Mouse (Mus musculus) E14TG2a.4 (cell line): ENCODE results near the gene Ebf1.

Experiments used
- H3K27me3 ChIP-seq: 2 replicates; pipeline ENCODE4 v1.6.1; 2014; ENCODE audit warnings: low read length, control low read depth; ENCODE audit not compliant: insufficient read depth
- H3K36me3 ChIP-seq: 2 replicates; pipeline ENCODE4 v1.6.1; 2014; ENCODE audit warnings: low read length, control low read depth; ENCODE audit not compliant: insufficient read depth
- H3K4me1 ChIP-seq: replicated peaks from 2 replicates; pipeline ENCODE4 v1.6.1; 2014; ENCODE audit warnings: low read depth, low read length, control low read depth
- H3K4me3 ChIP-seq: replicated peaks from 2 replicates; pipeline ENCODE4 v1.5.1; 2014; ENCODE audit warnings: mild to moderate bottlenecking, low read length
- H3K9me3 ChIP-seq: 2 replicates; pipeline ENCODE4 v1.6.1; 2014; ENCODE audit warnings: low read length, control low read depth
- CTCF ChIP-seq: conservative IDR thresholded peaks from 2 replicates; pipeline ENCODE4 v1.5.1; 2014; ENCODE audit warnings: low read length
- NANOG ChIP-seq: IDR thresholded peaks from 2 replicates; pipeline ENCODE4 v1.6.1; 2014; ENCODE audit warnings: borderline replicate concordance, low read length, mixed read lengths
- POU5F1 ChIP-seq: IDR thresholded peaks from 2 replicates; pipeline ENCODE4 v1.6.1; 2014; ENCODE audit warnings: low read length, borderline replicate concordance

Ebf1 gene

DNA sequence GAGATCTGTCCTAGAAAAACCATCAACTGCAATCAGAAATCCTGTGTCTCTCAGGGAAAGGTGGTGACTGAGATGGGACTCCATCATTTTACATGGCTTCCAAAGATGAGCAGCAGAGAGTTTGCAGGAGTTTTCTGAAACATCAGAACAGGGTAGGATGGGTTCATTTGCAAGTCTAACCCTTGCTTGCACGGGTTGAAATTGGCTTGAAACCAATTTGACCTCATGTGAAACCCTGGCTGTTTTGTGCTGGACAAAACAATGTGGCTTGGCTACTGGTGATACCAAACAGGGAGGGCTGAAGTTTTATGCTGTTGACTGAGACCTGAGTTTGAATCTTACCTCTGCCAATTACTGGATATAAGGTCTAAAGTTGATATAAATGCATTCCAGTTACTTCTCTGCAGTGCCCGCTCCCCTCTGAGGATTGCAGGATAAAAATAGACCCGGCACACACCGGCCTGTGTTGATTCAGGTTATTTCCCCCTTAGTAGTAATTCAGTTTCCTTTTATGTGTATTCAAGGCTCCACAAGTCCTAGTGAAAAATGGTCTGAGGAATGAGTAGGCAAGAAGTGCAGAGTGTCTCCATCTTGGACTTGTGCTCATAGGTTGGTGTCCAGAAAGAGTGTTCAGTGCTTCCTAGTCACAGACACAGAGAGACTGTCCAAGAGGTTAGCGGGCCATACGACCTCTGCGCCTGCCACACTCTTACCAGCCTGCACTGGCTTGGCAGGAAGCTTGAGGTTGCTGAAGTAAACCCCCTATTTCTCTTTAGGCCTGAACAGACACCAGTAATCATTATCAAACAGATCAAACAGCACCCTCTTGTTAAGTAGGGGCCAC lies 147.1 kb downstream of the Ebf1 start:
- TF ChIP-seq POU5F1 (no peak), NANOG (no peak), CTCF (no peak)

DNA sequence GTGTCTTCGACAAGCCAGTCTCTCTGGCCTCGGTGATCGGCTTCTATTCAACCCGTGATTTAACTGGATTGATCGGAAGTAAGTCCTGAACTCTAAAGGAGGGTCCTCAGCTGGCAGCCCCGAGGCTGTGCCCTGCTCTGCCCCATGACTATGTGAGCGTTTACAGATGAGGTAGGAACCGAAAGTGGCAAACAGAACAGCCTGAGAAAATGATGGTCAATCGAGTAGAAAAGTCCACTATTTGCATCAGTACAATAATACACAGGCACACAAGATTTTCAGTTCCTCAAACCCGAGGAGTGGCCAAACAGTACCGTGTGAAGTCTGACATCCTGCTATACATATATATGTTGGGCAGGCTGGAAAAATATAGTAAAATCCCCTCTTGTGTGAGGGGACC lies 147.9 kb downstream of the Ebf1 start:
- no peaks in the 10 kb centered on the region for H3K9me3 ChIP-seq
- TF ChIP-seq NANOG (no peak), POU5F1 (no peak), CTCF (no peak)
- no peaks in the 10 kb centered on the region for H3K27me3 ChIP-seq
- 0 out of 2 replicates have a peak overlapping the region, but pooled peaks have one; percentile 0 for H3K4me3 ChIP-seq
- H3K4me1 ChIP-seq: peaks cover 90% of the 10 kb centered on the region
- H3K36me3 ChIP-seq: no peaks in the 10 kb centered on the region

More for the DNA sequence above, 147.1 kb downstream of the Ebf1 start:
- Histone ChIP-seq H3K4me3 (0 out of 2 replicates have a peak overlapping the region, but pooled peaks have one; percentile 0), H3K4me1 (peaks cover 92% of the 10 kb centered on the region), H3K9me3 (no peaks in the 10 kb centered on the region), H3K36me3 (no peaks in the 10 kb centered on the region), H3K27me3 (no peaks in the 10 kb centered on the region)

DNA sequence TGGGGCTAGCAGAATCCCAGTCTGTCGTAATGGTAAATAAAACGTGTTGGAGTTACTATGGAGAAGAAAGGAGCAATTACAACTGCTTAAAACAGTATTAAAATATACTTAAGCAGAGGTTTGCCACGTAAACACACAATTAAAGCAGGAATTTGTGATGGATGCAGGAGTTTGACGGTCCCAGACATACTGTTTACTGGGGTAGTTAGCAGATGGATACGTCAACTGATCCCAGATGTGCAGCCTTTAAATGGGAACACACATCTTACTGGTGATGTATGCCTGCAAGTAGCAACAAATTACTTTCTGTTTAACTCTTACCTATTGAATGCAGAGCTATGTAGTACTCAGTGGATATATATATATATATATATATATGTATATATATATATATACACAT lies 149.1 kb downstream of the Ebf1 start:
- no peaks in the 10 kb centered on the region for H3K9me3 ChIP-seq
- H3K4me1 ChIP-seq: peaks cover 90% of the 10 kb centered on the region
- no peaks in the 10 kb centered on the region for H3K36me3 ChIP-seq
- H3K4me3 ChIP-seq: no peak overlapping the region
- no peaks in the 10 kb centered on the region for H3K27me3 ChIP-seq
- TF ChIP-seq NANOG (no peak), POU5F1 (no peak), CTCF (no peak)

DNA sequence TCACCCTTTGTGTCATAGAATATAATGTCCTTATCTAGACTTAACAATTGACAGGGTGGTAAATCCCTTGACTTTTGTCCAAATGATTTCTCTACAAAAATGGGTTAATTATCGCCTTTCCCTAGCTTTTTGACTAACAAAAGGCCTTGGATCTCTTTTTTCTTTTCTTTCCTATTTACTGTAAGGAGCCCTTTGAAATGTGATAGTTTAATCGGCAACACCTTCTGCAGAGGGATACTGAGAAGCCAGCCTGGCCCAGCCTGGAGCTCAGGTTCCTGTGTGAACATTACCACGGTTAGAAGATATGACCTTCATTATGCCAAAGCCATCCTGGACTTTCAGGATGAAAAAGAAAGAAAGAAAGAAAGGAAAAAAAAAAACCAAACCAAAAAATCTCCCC lies 150.2 kb downstream of the Ebf1 start:
- Histone ChIP-seq H3K4me1 (peaks cover 82% of the 10 kb centered on the region), H3K36me3 (no peaks in the 10 kb centered on the region)
- TF ChIP-seq NANOG (peak; percentile 78), CTCF (no peak)

DNA sequence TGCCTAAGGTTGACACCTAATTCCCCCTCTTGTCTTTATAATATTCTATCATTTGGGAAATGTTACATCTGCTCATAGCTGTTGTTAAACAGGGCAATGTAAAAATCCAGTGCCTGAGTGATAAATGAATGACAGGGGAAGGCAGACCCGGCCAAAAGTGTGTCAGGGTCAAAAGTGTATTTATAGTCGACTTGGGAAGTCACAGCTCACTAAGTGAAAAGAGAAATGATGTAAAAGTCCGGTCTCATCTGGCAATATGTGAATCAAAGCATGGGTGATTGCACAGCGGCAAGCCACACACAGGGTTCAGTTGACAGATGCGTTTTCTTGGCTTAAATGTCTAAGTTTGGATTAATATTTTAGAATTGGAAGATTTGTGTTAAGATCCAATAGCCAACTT lies 151.2 kb downstream of the Ebf1 start:
- no peaks in the 10 kb centered on the region; the same call in 1 of the 2 replicates for H3K27me3 ChIP-seq
- no peak overlapping the region for H3K4me3 ChIP-seq
- H3K4me1 ChIP-seq: peaks cover 72% of the 10 kb centered on the region
- H3K9me3 ChIP-seq: no peaks in the 10 kb centered on the region
- no peaks in the 10 kb centered on the region for H3K36me3 ChIP-seq
- no peak for TF ChIP-seq NANOG
- no peak for TF ChIP-seq CTCF
- no peak for TF ChIP-seq POU5F1

More for the DNA sequence above, 150.2 kb downstream of the Ebf1 start:
- no peaks in the 10 kb centered on the region for H3K27me3 ChIP-seq
- H3K4me3 ChIP-seq: no peak overlapping the region
- no peaks in the 10 kb centered on the region for H3K9me3 ChIP-seq

DNA sequence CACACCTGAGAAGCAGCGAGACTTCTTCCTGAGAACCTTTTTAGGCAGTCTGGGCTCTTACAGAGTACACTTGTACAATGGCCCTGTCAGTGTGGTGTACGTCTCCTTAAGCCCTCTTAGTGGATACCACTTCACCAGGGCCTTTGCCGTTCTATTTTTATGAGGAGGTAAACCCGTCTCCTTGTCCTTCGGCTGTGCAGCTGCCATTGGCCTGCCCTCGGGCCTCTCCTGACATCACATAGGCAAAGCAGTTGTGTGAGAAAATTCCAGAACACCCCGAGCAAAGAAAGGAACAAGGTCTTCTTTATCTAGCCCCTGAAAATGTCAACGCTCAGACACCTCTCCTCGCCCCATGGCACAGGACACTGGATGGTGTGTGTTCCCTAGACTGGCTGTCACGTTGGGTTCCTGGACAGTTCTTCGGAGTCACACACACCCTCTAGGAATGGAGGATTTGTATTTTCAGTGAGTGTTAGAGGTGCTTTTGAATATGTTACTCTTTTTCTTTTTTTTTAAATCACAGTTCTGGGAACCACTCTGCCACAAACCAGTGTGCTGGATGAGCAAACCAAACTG lies 154.0 kb downstream of the Ebf1 start:
- Histone ChIP-seq H3K36me3 (no peaks in the 10 kb centered on the region), H3K9me3 (no peaks in the 10 kb centered on the region), H3K27me3 (no peaks in the 10 kb centered on the region; the same call in 1 of the 2 replicates), H3K4me1 (peaks cover 45% of the 10 kb centered on the region), H3K4me3 (no peak overlapping the region)
- TF ChIP-seq CTCF (no peak), NANOG (no peak), POU5F1 (no peak)

DNA sequence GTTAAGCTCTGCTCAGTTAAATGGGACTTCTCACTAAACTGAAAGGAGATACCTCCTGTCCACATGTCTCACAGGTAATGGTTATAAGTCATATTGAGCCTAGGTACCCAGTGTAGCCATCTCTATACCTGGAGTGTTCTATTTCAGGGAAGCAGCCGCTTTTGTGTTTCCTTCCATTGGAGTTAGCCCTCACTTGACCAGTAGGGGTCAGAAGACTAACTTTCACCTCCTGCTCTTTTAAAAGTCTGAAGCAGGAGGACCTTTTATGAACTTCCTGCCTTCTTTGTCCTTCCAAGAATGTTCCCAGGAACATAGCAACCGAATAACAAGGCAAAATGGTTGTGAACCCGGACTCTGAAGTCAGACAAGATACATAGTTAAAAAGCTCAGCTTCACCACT lies 157.3 kb downstream of the Ebf1 start:
- TF ChIP-seq NANOG (no peak), POU5F1 (no peak), CTCF (peak; percentile 59)
- Histone ChIP-seq H3K4me3 (no peak overlapping the region), H3K4me1 (peaks cover 27% of the 10 kb centered on the region), H3K9me3 (no peaks in the 10 kb centered on the region), H3K36me3 (no peaks in the 10 kb centered on the region), H3K27me3 (peaks cover 5% of the 10 kb centered on the region; the same call in 1 of the 2 replicates)

DNA sequence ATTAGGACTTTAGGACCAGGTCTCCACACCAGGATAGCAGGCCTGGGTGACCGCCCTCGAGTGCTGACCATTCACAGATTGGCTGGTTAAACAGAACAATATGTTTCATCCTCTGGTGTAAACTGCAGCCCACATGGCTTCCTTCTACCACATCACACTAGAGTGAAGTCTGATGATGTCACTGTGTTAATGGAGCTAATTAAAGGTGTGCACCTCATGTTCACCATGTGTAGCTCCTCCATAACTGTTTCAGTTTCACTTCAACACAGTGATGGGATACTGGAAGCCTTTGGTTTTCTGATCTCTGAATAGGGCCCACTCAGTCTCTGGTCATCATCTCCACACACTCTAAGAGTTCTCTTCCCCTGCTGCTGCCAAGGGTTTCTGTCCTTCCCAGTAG lies 158.4 kb downstream of the Ebf1 start:
- TF ChIP-seq POU5F1 (no peak), CTCF (no peak), NANOG (no peak)
- Histone ChIP-seq H3K4me3 (no peak overlapping the region), H3K4me1 (peaks cover 16% of the 10 kb centered on the region), H3K9me3 (0 out of 2 replicates have a peak, but pooled peaks cover 3% of the 10 kb centered on the region), H3K36me3 (no peaks in the 10 kb centered on the region), H3K27me3 (peaks cover 5% of the 10 kb centered on the region; the same call in 1 of the 2 replicates)
